Comparison of ENCODE assay signal across 23 mouse cellular contexts in genomic region chr8:88325795-88326194, GRCm38 (mm10).
"Had no signal": no experiment of that assay in that cellular context is flagged by ENCODE, and none has a peak within 500 bp of the region (broad histone marks: within the 10 kb centered on the region; RNA-seq: fewer than 3 reads in every experiment).

No protein-coding gene starts in this region.

- H3K27me3 ChIP-seq: forebrain, embryonic 15.5 days; heart, embryonic 12.5 days; hindbrain, embryonic 13.5 days; hindbrain, embryonic 15.5 days; kidney, embryonic 15.5 days; limb, embryonic 12.5 days had no signal

- ATAC-seq: forebrain, embryonic 15.5 days; forebrain, postnatal 0 days had no signal

- H3K4me1 ChIP-seq: forebrain, embryonic 15.5 days; hindbrain, embryonic 13.5 days; hindbrain, embryonic 15.5 days; kidney, embryonic 15.5 days; limb, embryonic 12.5 days had no signal

- DNase-seq: forebrain, postnatal 0 days; gastrocnemius, postnatal 14 days; gastrocnemius, postnatal 36 days; heart, adult 2 months; heart, postnatal 10 days; kidney, adult 11 months; kidney, adult 2 months; kidney, adult 9 months; kidney, postnatal 14 days; kidney, postnatal 36 days; layer of hippocampus, adult 9-11 months; layer of hippocampus, postnatal 36 days; left cerebral cortex, postnatal 4 days; liver had no signal

- H3K9me3 ChIP-seq: forebrain, embryonic 15.5 days; heart, embryonic 12.5 days; hindbrain, embryonic 13.5 days; hindbrain, embryonic 15.5 days; kidney, embryonic 15.5 days; limb, embryonic 12.5 days had no signal

- H3K4me2 ChIP-seq: forebrain, embryonic 15.5 days; heart, embryonic 12.5 days; hindbrain, embryonic 13.5 days; hindbrain, embryonic 15.5 days; kidney, embryonic 15.5 days; limb, embryonic 12.5 days; liver, embryonic 11.5 days had no signal

- H3K27ac ChIP-seq: forebrain, embryonic 15.5 days; heart, adult 2 months; hindbrain, embryonic 13.5 days; hindbrain, embryonic 15.5 days; hindbrain, postnatal 0 days; kidney, embryonic 15.5 days; kidney, postnatal 0 days; limb, embryonic 12.5 days had no signal

- H3K4me3 ChIP-seq: forebrain, embryonic 15.5 days; heart, adult 2 months; heart, embryonic 12.5 days; hindbrain, embryonic 13.5 days; hindbrain, embryonic 15.5 days; kidney, embryonic 15.5 days; limb, embryonic 12.5 days had no signal

- H3K9ac ChIP-seq: forebrain, embryonic 15.5 days; forebrain, postnatal 0 days; heart, embryonic 12.5 days; hindbrain, embryonic 13.5 days; hindbrain, embryonic 15.5 days; kidney, embryonic 15.5 days; limb, embryonic 12.5 days had no signal
